Mouse (Mus musculus) ES-CJ7 (cell line): ENCODE data around the gene Pik3cd.
A peak's percentile ranks its signal among the peaks of the same experiment; 100 is the strongest.
"Not testable (repeated sequence)": the region's sequence is repeated elsewhere in the genome, so short reads cannot be mapped to it uniquely, and the experiment has no call there.

ENCODE experiments used
- DNase-seq: peaks from one replicate; pipeline ENCODE4 v3.0.0; 2011; ENCODE audit warnings: low read depth, low spot score

Pik3cd gene

DNA sequence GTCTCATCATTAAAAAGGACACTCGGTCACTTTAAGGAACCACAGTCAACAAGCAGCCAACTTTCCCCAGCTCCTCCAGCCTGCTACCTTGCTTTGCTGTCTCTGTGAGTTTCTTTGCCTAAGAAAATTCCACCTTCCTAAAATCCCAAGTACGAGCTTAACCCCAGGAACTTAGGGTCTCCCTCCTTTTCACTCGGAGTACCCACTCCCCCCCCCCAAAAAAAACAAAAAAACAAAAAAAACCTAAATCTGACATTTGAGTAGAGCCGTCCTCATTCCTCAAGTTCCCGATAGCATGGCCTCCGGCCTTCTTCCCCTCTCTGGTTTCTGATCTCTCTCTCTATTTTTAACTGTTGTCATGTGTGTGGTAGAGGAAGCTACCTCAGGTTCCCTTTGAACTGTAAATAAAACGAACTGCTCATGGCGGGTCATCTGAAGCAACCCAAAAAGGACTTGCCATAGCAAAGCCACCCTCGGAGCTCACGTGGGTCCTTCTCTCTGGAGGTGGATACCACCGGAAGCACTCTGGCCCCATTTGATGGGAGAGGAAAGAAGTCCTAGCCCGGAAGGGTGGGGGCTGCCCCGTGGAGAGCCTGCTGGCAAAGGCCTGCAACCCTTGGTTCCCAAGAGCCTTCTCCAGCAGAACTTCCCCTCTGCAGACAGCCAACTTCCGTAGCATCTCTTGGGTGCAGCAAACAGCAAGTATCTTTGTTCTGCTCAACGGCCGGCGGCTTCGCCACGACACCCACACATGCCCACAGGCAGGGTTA, at the start of gene Pik3cd:
Pik3cd (minus strand) TSS at position 362 of the 770 bp plus-strand sequence.
- no peak for DNase-seq

GRCm38 (mm10) chr4:149750671-149751070, 48.3 kb upstream of the Pik3cd start:
- DNase-seq = no peak

DNA sequence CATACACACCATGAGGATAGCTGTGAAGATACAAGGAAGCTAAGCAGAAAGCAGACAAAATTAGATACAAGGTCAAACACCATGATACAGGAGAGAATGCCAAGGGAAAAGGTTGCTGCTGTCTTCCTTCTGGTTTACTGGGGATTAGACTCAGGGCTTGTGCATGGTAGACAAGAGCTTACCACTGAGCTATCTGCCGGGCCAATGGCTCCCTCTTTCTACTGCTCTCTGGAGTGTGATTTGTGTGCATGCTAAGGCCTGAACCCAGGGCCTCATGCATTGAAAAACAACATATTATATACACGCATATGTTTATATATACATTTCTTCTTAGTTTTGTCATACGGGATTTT, 47.3 kb upstream of the Pik3cd start:
- DNase-seq = not testable (repeated sequence)

DNA sequence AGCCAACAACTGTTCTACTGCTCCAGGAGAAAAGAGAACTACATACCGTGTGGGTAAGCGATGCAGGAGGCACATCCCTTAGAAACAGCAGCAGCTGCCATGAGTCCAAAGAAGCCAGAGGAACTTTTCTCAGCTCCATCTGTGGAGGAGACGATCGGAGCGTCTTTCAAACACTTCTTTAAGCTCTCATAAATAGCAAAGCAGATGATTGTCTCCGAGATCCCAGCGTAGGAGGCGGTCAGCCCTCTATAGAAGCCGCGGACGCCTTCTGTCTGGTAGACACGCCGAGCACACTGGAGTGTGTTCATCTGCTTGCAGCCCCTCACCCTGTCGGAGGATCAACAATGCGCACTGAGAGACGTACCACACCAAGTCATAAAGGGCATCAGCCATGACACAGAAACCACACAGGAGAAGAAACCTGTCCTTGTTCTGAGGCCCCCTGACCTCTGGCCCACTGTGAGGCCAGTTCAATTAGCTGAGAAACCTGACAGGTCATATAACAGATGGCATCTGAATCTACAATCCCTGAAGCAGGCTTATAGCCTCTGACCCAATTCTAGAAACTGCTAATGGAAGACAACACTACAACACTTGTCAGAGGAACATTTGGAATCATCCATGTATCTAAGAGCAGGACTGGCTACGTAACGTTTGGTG, 46.8 kb upstream of the Pik3cd start:
- no peak for DNase-seq

DNA sequence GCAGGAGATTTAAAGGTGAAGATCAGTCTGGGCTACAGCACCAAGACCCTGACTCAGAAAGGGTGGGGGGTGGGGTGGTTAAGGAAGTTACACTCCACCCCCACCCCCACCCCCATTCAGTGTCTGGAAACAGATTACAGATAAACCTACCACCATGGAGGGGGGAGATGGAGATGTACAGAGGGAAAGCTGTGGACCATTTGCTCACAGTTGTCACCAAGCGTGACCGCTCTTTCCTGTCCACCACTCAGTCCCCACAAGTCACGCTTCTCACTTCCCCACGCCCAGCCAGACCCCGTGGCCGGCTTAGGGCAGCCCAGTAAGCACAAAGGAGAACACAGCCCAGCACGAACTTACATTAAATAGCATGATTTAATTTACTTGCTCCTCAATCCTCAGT, 41.7 kb upstream of the Pik3cd start:
- DNase-seq = no peak

DNA sequence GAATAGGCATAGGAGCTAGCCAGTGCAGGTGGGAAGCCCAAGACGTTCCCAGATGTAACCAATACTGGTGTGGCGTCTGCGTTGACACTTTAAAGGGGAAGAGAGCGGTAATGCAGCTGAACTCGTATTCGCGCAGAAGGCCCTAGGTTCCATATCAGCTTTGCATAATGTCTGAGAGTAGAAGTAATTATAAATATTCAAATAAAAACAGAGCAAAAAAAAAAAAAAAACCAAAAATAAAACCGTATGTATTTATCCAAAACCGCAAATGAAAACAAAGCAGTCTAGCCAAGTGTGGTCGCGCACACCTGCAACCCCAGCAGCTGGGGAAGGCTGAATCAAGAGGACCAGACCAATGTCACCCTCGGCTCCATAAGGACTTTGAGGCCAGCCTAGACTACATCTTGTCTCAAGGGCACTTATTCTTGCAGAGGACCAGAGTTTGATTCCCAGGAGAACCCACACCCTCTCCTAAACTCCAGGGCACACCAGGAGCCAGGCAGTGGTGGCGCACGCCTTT, 39.7 kb upstream of the Pik3cd start:
- no peak for DNase-seq

GRCm38 (mm10) chr4:149740301-149740700, 37.9 kb upstream of the Pik3cd start:
- no peak for DNase-seq

GRCm38 (mm10) chr4:149739478-149739877, 37.1 kb upstream of the Pik3cd start:
- peak; percentile 74 for DNase-seq

- peak; percentile 95 for DNase-seq
These were observed 35.3 kb upstream of the Pik3cd start, which contains the start of gene Tmem201 for GRCm38 (mm10) chr4:149737383-149738324. Gene Tmem201 (minus strand): TSS chr4:149738044.

- no peak for DNase-seq
These were observed 34.2 kb upstream of the Pik3cd start for GRCm38 (mm10) chr4:149736581-149736980.

- no peak for DNase-seq
These were observed 33.4 kb upstream of the Pik3cd start for GRCm38 (mm10) chr4:149735624-149736250.

GRCm38 (mm10) chr4:149734730-149735475, 32.5 kb upstream of the Pik3cd start:
- no peak for DNase-seq

DNA sequence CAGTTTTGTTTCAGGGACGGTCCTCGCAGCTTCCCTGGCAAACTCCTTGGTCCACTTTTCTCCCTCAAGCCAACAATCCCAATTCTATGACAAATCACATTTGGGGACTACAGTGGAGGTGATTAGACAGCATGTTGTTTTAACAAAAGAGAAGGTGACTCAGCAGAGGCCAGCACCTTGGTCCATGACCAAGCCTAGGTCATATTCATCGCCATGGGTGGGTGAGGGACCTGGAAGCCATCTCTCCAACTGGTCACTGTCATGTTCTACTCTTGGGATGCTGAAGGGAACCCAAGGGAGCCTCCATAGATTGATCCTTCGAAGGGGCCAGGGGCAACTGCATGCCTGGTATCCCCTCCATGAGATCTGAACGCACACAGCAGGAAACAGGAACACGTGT, 31.9 kb upstream of the Pik3cd start:
- DNase-seq = no peak

GRCm38 (mm10) chr4:149733748-149734147, 31.4 kb upstream of the Pik3cd start:
- no peak for DNase-seq

DNA sequence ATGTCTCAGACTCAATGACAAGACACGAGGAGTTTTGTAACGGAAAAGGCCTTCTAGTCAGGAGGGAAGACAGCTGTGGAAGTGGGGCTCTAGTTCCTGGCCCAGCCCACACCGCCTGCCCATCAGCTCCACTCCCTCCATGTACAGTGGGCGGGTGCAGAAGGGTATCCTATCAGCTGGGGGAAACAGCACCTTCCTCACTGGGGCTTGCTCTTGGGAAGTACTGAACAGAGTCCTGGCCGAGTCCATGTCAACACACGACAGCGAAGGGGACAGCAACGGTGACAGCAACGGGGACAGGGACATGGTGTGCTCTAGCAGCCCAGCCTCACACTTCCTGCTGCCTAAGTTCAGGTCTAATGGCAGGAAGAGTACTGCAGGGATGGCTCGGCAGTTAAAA, 30.4 kb upstream of the Pik3cd start:
- DNase-seq = no peak

GRCm38 (mm10) chr4:149732313-149732712, 29.9 kb upstream of the Pik3cd start:
- DNase-seq = no peak

DNA sequence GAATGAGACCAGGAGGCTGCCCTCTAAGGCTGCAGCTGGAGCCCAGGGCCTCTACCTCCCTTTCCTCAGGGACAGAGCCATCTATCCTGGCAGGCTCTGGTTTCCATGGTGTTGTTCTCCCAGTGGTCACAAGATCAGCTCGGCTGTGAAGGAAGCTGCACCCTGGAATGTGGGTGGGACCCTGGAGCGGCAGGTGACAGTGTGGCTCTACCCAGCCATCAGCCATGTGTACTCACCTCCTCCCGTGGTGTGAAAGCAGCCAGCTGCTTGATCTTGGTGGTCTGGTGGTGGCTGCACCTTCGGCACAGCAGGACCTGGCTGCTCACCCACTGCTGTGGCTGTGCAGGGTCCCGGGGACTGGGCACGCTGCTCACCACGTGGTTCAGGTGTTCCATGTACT, 28.5 kb upstream of the Pik3cd start:
- DNase-seq = peak; percentile 59

GRCm38 (mm10) chr4:149728810-149729209, 26.4 kb upstream of the Pik3cd start:
- DNase-seq = no peak

DNA sequence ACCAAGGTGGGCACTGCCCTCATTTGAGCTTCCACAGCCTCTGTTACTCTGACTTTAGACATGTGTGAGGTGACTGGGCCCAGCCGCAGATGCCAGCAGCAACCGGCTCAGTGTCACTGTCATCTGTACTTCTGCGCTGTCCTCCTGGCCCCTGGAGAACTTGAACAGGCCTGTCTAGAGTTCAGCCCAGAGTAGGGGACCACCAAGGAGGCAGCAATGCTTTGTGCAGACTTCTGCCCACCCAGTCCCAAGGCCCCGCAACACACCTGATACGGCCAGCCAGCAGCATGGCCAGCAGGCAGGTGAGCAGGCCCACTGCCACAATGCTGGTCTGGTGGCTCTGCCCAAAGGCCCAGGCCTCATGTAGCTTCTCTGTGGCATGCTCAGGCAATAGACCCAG, 25.3 kb upstream of the Pik3cd start:
- no peak for DNase-seq

- peak; percentile 68 for DNase-seq
These were observed 23.4 kb upstream of the Pik3cd start for GRCm38 (mm10) chr4:149725661-149726350.
